27 mouse cellular contexts compared by ENCODE assay signal in genomic region chr10:37192661-37193060, GRCm38 (mm10). TPM values are rescaled to one million over a fixed set of nuclear protein-coding genes. Genes with fewer than 3 reads are reported as not detected.
DNase-seq lines count a peak whose midpoint lies in the region; ATAC-seq and TF ChIP-seq lines count a peak whose summit lies in the region.
"Had no signal": no experiment of that assay in that cellular context is flagged by ENCODE, and none has a peak within 500 bp of the region (broad histone marks: within the 10 kb centered on the region; RNA-seq: fewer than 3 reads in every experiment).

No protein-coding gene starts in this region.

- TF ChIP-seq EP300 in liver, postnatal 0 days (IDR thresholded peaks at IDR 0.05; ENCODE audit: low read depth): no peak

- no peaks in the 10 kb centered on the region for H3K36me3 ChIP-seq in liver, postnatal 0 days (replicated peaks; ENCODE audit: insufficient read depth, low read length)
- no peaks in the 10 kb centered on the region for H3K36me3 ChIP-seq in midbrain, embryonic 16.5 days (ENCODE audit: control insufficient read depth, insufficient read depth, low read length)
- H3K36me3 ChIP-seq: forebrain, embryonic 15.5 days; heart, embryonic 10.5 days; heart, embryonic 15.5 days; hindbrain, embryonic 13.5 days; midbrain, embryonic 10.5 days; midbrain, embryonic 15.5 days; neural tube, embryonic 12.5 days; stomach, embryonic 15.5 days had no signal

- no peak overlapping the region; the same call in 1 of the 2 replicates for H3K4me2 ChIP-seq in liver, postnatal 0 days (ENCODE audit: low read depth, low read length)
- no peak overlapping the region for H3K4me2 ChIP-seq in midbrain, embryonic 16.5 days (ENCODE audit: low read length)
- H3K4me2 ChIP-seq: forebrain, embryonic 15.5 days; heart, embryonic 15.5 days; hindbrain, embryonic 13.5 days; midbrain, embryonic 15.5 days; neural tube, embryonic 12.5 days; stomach, embryonic 15.5 days had no signal

- peaks cover 15% of the 10 kb centered on the region for H3K4me1 ChIP-seq in liver, postnatal 0 days (ENCODE audit: insufficient read depth)
- no peaks in the 10 kb centered on the region for H3K4me1 ChIP-seq in midbrain, embryonic 16.5 days (ENCODE audit: control insufficient read depth, insufficient read depth, low read length)
- H3K4me1 ChIP-seq: forebrain, embryonic 15.5 days; heart, embryonic 10.5 days; heart, embryonic 15.5 days; hindbrain, embryonic 13.5 days; midbrain, embryonic 10.5 days; midbrain, embryonic 15.5 days; neural tube, embryonic 12.5 days; stomach, embryonic 15.5 days had no signal

- H3K4me3 ChIP-seq in liver, postnatal 0 days (ENCODE audit: low read depth, low read length): no peak overlapping the region
- no peak overlapping the region for H3K4me3 ChIP-seq in midbrain, embryonic 16.5 days (ENCODE audit: low read depth, low read length)
- H3K4me3 ChIP-seq: forebrain, embryonic 15.5 days; heart, embryonic 10.5 days; heart, embryonic 15.5 days; hindbrain, embryonic 13.5 days; midbrain, embryonic 10.5 days; midbrain, embryonic 15.5 days; neural tube, embryonic 12.5 days; stomach, embryonic 15.5 days had no signal

- no peaks in the 10 kb centered on the region for H3K27me3 ChIP-seq in liver, postnatal 0 days (ENCODE audit: insufficient read depth, low read length)
- no peaks in the 10 kb centered on the region for H3K27me3 ChIP-seq in midbrain, embryonic 16.5 days (ENCODE audit: control insufficient read depth, insufficient read depth, low read depth, low read length)
- H3K27me3 ChIP-seq: forebrain, embryonic 15.5 days; heart, embryonic 15.5 days; hindbrain, embryonic 13.5 days; midbrain, embryonic 15.5 days; neural tube, embryonic 12.5 days; stomach, embryonic 15.5 days had no signal

- peak overlapping the region; percentile 30 for H3K27ac ChIP-seq in liver, postnatal 0 days (ENCODE audit: low read depth)
- H3K27ac ChIP-seq in midbrain, embryonic 16.5 days (ENCODE audit: low read length): no peak overlapping the region
- H3K27ac ChIP-seq: forebrain, embryonic 15.5 days; heart, embryonic 10.5 days; heart, embryonic 15.5 days; hindbrain, embryonic 13.5 days; midbrain, embryonic 10.5 days; midbrain, embryonic 15.5 days; neural tube, embryonic 12.5 days; stomach, embryonic 15.5 days had no signal

- ATAC-seq in liver, postnatal 0 days: no peak
- ATAC-seq in megakaryocyte progenitor cell, adult 5-6 weeks (replicated peaks; ENCODE audit: poor library complexity): 0 out of 2 replicates have a peak, but pooled peaks have one; percentile 24
- ATAC-seq in midbrain, embryonic 16.5 days: no peak
- ATAC-seq: forebrain, embryonic 15.5 days; midbrain, embryonic 15.5 days had no signal

- H3K9me3 ChIP-seq in liver, postnatal 0 days (ENCODE audit: low read length): no peaks in the 10 kb centered on the region
- H3K9me3 ChIP-seq in midbrain, embryonic 16.5 days (replicated peaks; ENCODE audit: control insufficient read depth, low read length, poor library complexity, severe bottlenecking): no peaks in the 10 kb centered on the region
- H3K9me3 ChIP-seq: forebrain, embryonic 15.5 days; heart, embryonic 10.5 days; heart, embryonic 15.5 days; hindbrain, embryonic 13.5 days; midbrain, embryonic 10.5 days; midbrain, embryonic 15.5 days; neural tube, embryonic 12.5 days; stomach, embryonic 15.5 days had no signal

- WGBS in liver, postnatal 0 days (ENCODE audit: insufficient replicate concordance): 29% methylated on average over 2 of the region's 2 CpGs
- WGBS in midbrain, embryonic 16.5 days: 91% methylated on average over 2 of the region's 2 CpGs

- no peak for DNase-seq in liver, postnatal 0 days
- no peak for DNase-seq in liver
- DNase-seq in thymus, postnatal 0 days (ENCODE audit: low spot score): peak; percentile 64
- DNase-seq in cerebellum, adult 9-11 months: no peak
- DNase-seq in cerebellum, adult 11-12 months: no peak
- DNase-seq in spleen, postnatal 10 days (ENCODE audit: low spot score in 2 of 2): no peak
- DNase-seq: adrenal gland, postnatal 25 days; cerebellum, adult 2 months; cerebellum, postnatal 36 days; gastrocnemius, postnatal 10 days; heart, adult 11 months; kidney, adult 11 months; kidney, postnatal 14 days; lung, adult 18-20 months; lung, postnatal 4 days; right cerebral cortex, adult 18-20 months; right cerebral cortex, postnatal 4 days had no signal

- no peak overlapping the region for H3K9ac ChIP-seq in liver, postnatal 0 days (replicated peaks)
- no peak overlapping the region for H3K9ac ChIP-seq in midbrain, embryonic 16.5 days (ENCODE audit: low read depth, low read length)
- H3K9ac ChIP-seq: forebrain, embryonic 15.5 days; heart, embryonic 15.5 days; hindbrain, embryonic 13.5 days; midbrain, embryonic 15.5 days; neural tube, embryonic 12.5 days; stomach, embryonic 15.5 days had no signal

- no peak for TF ChIP-seq CTCF in liver, postnatal 0 days (IDR thresholded peaks at IDR 0.05; ENCODE audit: low read depth)

RNA-seq across cellular contexts. Expression of gene Marcks, which starts 53.9 kb away (rescaled TPM):
- polyA plus RNA-seq in liver, postnatal 0 days (2015; fragmentation: Nextera tagmentation; extraction: Ambion mirVana): 24.8 and 25.3 TPM in 2 replicates
- total RNA-seq in megakaryocyte progenitor cell, adult 5-6 weeks (2015): 6.9 and 7.6 TPM in 2 replicates
- 6.7 and 9.1 TPM in 2 replicates for total RNA-seq in megakaryocyte progenitor cell, adult 5-6 weeks (2017)
- 71.5 and 86.6 TPM in 2 replicates for polyA plus RNA-seq in thymus, postnatal 0 days (2015; fragmentation: Nextera tagmentation; extraction: Ambion mirVana)
- polyA plus RNA-seq in midbrain, embryonic 16.5 days (2015; fragmentation: Nextera tagmentation; extraction: Ambion mirVana): 187 and 196 TPM in 2 replicates
